Mouse (Mus musculus): Measurements from ENCODE around the gene Polr3g. TPM values are rescaled to one million over a fixed set of nuclear protein-coding genes. Genes with fewer than 3 reads are reported as not detected.
"Not testable (repeated sequence)": the region's sequence is repeated elsewhere in the genome, so short reads cannot be mapped to it uniquely, and the experiment has no call there.

The Polr3g gene
- polyA plus RNA-seq, 1 experiment from 2014 or later: 24.9 TPM

- WGBS: 58% methylated on average over 7 of the region's 7 CpGs
Observed at GRCm38 (mm10) chr13:81642491-81643149, 68.2 kb downstream of the Polr3g start.

GRCm38 (mm10) chr13:81641289-81642045 lies 69.3 kb downstream of the Polr3g start:
- Histone ChIP-seq H3K27me3 (ENCODE audit: low read depth, poor library complexity, severe bottlenecking) (no peaks in the 10 kb centered on the region), H3K4me1 (peaks cover 58% of the 10 kb centered on the region), H3K36me3 (no peaks in the 10 kb centered on the region), H3K27ac (replicated peaks) (peak overlapping the region; percentile 78), H3K9me3 (replicated peaks) (no peaks in the 10 kb centered on the region), H3K4me3 (peak overlapping the region; percentile 36)
- 11% methylated on average over 8 of the region's 8 CpGs for WGBS
- DNase-seq (ENCODE audit: low spot score): peak; percentile 51

More at GRCm38 (mm10) chr13:81642491-81643149, 68.2 kb downstream of the Polr3g start:
- no peak overlapping the region for H3K4me3 ChIP-seq
- peak overlapping the region; percentile 78 for H3K27ac ChIP-seq (replicated peaks)
- no peak for DNase-seq (ENCODE audit: low spot score)
- H3K27me3 ChIP-seq (ENCODE audit: low read depth, poor library complexity, severe bottlenecking): no peaks in the 10 kb centered on the region
- H3K36me3 ChIP-seq: no peaks in the 10 kb centered on the region
- H3K9me3 ChIP-seq (replicated peaks): no peaks in the 10 kb centered on the region
- H3K4me1 ChIP-seq: peaks cover 56% of the 10 kb centered on the region

- no peak for DNase-seq (ENCODE audit: low spot score)
- 54% methylated on average over 6 of the region's 6 CpGs for WGBS
Observed at GRCm38 (mm10) chr13:81640881-81641280, 69.9 kb downstream of the Polr3g start.

GRCm38 (mm10) chr13:81639624-81640023 lies 71.2 kb downstream of the Polr3g start:
- H3K9me3 ChIP-seq (replicated peaks): no peaks in the 10 kb centered on the region
- peak overlapping the region; percentile 19 for H3K27ac ChIP-seq (replicated peaks)
- H3K36me3 ChIP-seq: no peaks in the 10 kb centered on the region
- 10% methylated on average over 4 of the region's 4 CpGs for WGBS
- peaks cover 68% of the 10 kb centered on the region for H3K4me1 ChIP-seq
- H3K4me3 ChIP-seq: peak overlapping the region; percentile 15; the same call in 1 of the 2 replicates
- no peaks in the 10 kb centered on the region for H3K27me3 ChIP-seq (ENCODE audit: low read depth, poor library complexity, severe bottlenecking)
- DNase-seq (ENCODE audit: low spot score): peak; percentile 75

More at GRCm38 (mm10) chr13:81640881-81641280, 69.9 kb downstream of the Polr3g start:
- no peaks in the 10 kb centered on the region for H3K27me3 ChIP-seq (ENCODE audit: low read depth, poor library complexity, severe bottlenecking)
- peaks cover 58% of the 10 kb centered on the region for H3K4me1 ChIP-seq
- no peaks in the 10 kb centered on the region for H3K9me3 ChIP-seq (replicated peaks)
- no peaks in the 10 kb centered on the region for H3K36me3 ChIP-seq
- no peak overlapping the region for H3K4me3 ChIP-seq
- H3K27ac ChIP-seq (replicated peaks): peak overlapping the region; percentile 78

GRCm38 (mm10) chr13:81632720-81633415 lies 77.9 kb downstream of the Polr3g start, which contains the start of gene Adgrv1:
TSS of gene Adgrv1 (minus strand) at chr13:81633154.
- no peaks in the 10 kb centered on the region for H3K36me3 ChIP-seq
- peak within 1 kb of the TSS; percentile 96 for H3K27ac ChIP-seq (replicated peaks)
- no peaks in the 10 kb centered on the region for H3K9me3 ChIP-seq (replicated peaks)
- peak within 1 kb of the TSS; percentile 92 for H3K4me3 ChIP-seq
- DNase-seq (ENCODE audit: low spot score): peak; percentile 99
- H3K27me3 ChIP-seq (ENCODE audit: low read depth, poor library complexity, severe bottlenecking): no peaks in the 10 kb centered on the region
- WGBS: under 1% methylated on average over 42 of the region's 42 CpGs
- peaks cover 76% of the 10 kb centered on the region for H3K4me1 ChIP-seq

- WGBS: 15% methylated on average over 5 of the region's 5 CpGs
Observed at GRCm38 (mm10) chr13:81630566-81630965, 80.2 kb downstream of the Polr3g start.

GRCm38 (mm10) chr13:81629395-81629794 lies 81.4 kb downstream of the Polr3g start:
- Histone ChIP-seq H3K4me3 (peak overlapping the region; percentile 92), H3K4me1 (peaks cover 85% of the 10 kb centered on the region), H3K9me3 (replicated peaks) (no peaks in the 10 kb centered on the region), H3K36me3 (peaks cover 9% of the 10 kb centered on the region), H3K27ac (replicated peaks) (peak overlapping the region; percentile 96), H3K27me3 (ENCODE audit: low read depth, poor library complexity, severe bottlenecking) (no peaks in the 10 kb centered on the region)
- DNase-seq (ENCODE audit: low spot score): peak; percentile 72
- WGBS: 15% methylated on average over 3 of the region's 3 CpGs

More at GRCm38 (mm10) chr13:81630566-81630965, 80.2 kb downstream of the Polr3g start:
- Histone ChIP-seq H3K27me3 (ENCODE audit: low read depth, poor library complexity, severe bottlenecking) (no peaks in the 10 kb centered on the region), H3K4me3 (peak overlapping the region; percentile 92), H3K36me3 (0 out of 2 replicates have a peak, but pooled peaks cover 3% of the 10 kb centered on the region), H3K4me1 (peaks cover 95% of the 10 kb centered on the region), H3K9me3 (replicated peaks) (no peaks in the 10 kb centered on the region), H3K27ac (replicated peaks) (peak overlapping the region; percentile 96)
- no peak for DNase-seq (ENCODE audit: low spot score)

GRCm38 (mm10) chr13:81628631-81629190 lies 82.1 kb downstream of the Polr3g start:
- Histone ChIP-seq H3K4me1 (peaks cover 83% of the 10 kb centered on the region), H3K27ac (replicated peaks) (peak overlapping the region; percentile 96), H3K27me3 (ENCODE audit: low read depth, poor library complexity, severe bottlenecking) (no peaks in the 10 kb centered on the region), H3K36me3 (peaks cover 16% of the 10 kb centered on the region), H3K4me3 (peak overlapping the region; percentile 92), H3K9me3 (replicated peaks) (no peaks in the 10 kb centered on the region)
- no peak for DNase-seq (ENCODE audit: low spot score)
- 22% methylated on average over 2 of the region's 2 CpGs for WGBS

GRCm38 (mm10) chr13:81627861-81628260 lies 83.0 kb downstream of the Polr3g start:
- peaks cover 74% of the 10 kb centered on the region for H3K4me1 ChIP-seq
- H3K4me3 ChIP-seq: peak overlapping the region; percentile 92; the same call in 1 of the 2 replicates
- peaks cover 18% of the 10 kb centered on the region for H3K36me3 ChIP-seq
- not testable (repeated sequence) for DNase-seq (ENCODE audit: low spot score); H3K9me3 ChIP-seq (replicated peaks); H3K27me3 ChIP-seq (ENCODE audit: low read depth, poor library complexity, severe bottlenecking)
- WGBS: 62% methylated on average over 1 of the region's 1 CpGs
- H3K27ac ChIP-seq (replicated peaks): peak overlapping the region; percentile 96

Other genes with a start within 250 kb of the Polr3g start
- 47.3 and 51.2 TPM in 2 replicates for gene Adgrv1, start 77.9 kb downstream of the Polr3g start, polyA plus RNA-seq (2016; fragmentation: Nextera tagmentation; extraction: Ambion mirVana)
- 26.4 and 26.8 TPM in 2 replicates for gene Lysmd3, start 53.4 kb downstream of the Polr3g start, polyA plus RNA-seq (2016; fragmentation: Nextera tagmentation; extraction: Ambion mirVana)
- gene Mblac2, start 328 bp upstream of the Polr3g start, polyA plus RNA-seq (2016; fragmentation: Nextera tagmentation; extraction: Ambion mirVana): 4.5 and 5.1 TPM in 2 replicates
- gene Cetn3, start 72.1 kb upstream of the Polr3g start, polyA plus RNA-seq (2016; fragmentation: Nextera tagmentation; extraction: Ambion mirVana): 249 and 260 TPM in 2 replicates

Data from midbrain, embryonic 10.5 days (tissue).